In the genomic region with DNA sequence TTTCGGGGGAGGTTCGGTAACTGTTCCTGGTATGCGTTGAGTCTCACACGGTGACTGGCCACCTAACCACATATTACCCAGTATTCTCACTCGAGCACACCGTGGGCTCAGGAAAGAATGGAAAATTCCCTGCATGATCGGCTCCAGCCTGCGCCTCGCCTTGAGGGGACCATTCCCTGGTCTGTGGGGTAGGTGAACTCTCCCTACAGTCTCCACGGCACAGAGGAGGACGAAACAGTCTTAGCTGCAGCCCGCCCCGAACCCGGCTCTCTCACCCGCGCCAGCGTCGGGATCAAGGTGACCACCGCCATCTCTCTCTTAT, we compare ENCODE assay signal across 8 mouse cellular contexts. TPM values are rescaled to one million over a fixed set of nuclear protein-coding genes. Genes with fewer than 3 reads are reported as not detected.
DNase-seq lines count a peak whose midpoint lies in the region; ATAC-seq and TF ChIP-seq lines count a peak whose summit lies in the region.

No protein-coding gene starts in this region.

- H3K79me2 ChIP-seq in CH12.LX (replicated peaks; ENCODE audit: control insufficient read depth, extremely low read depth, insufficient read depth, poor library complexity, severe bottlenecking), result peaks cover 53% of the 10 kb centered on the region

- no peak; the same call in 1 of the 2 replicates for TF ChIP-seq POLR2A in CH12.LX (IDR thresholded peaks at IDR 0.05; ENCODE audit: low read depth, low read length)

- in situ Hi-C loops in CH12.LX (cut with MboI; ENCODE audit: low pct_ligation_motif_present, low pct_unique_long_range_greater_than_20kb, low sequenced_read_pairs), result no loop called here

- no peak for DNase-seq in heart, embryonic 10.5 days (ENCODE audit: low spot score)
- DNase-seq in heart, postnatal 10 days, result no peak
- no peak for DNase-seq in CH12.LX (ENCODE audit: extremely low read depth)
- no peak for DNase-seq in forebrain, embryonic 14.5 days (ENCODE audit: low spot score)
- no peak for DNase-seq in cerebellum, adult 11 months
- no peak for DNase-seq in MN1 (ENCODE audit: low spot score)
- no peak for DNase-seq in gastrocnemius, adult 18-20 months (ENCODE audit: low spot score)

- H3K4me1 ChIP-seq in heart, embryonic 10.5 days, result peaks cover 24% of the 10 kb centered on the region
- peaks cover 9 to 63% of the 10 kb centered on the region in 2 experiments for H3K4me1 ChIP-seq in CH12.LX (ENCODE audit: control insufficient read depth in 1 of 2, insufficient read depth in 2 of 2)
- H3K4me1 ChIP-seq in forebrain, embryonic 14.5 days (ENCODE audit: control insufficient read depth, insufficient read depth, low read length), result peaks cover 18% of the 10 kb centered on the region
- H3K4me1 ChIP-seq in liver, embryonic 16.5 days (ENCODE audit: control insufficient read depth, low read depth, low read length), result peaks cover 28% of the 10 kb centered on the region

- ATAC-seq in forebrain, embryonic 14.5 days, result no peak
- ATAC-seq in liver, embryonic 16.5 days (ENCODE audit: low read depth), result no peak

- H3K9me3 ChIP-seq in heart, embryonic 10.5 days, result no peaks in the 10 kb centered on the region
- H3K9me3 ChIP-seq in CH12.LX (replicated peaks; ENCODE audit: low read length), result no peaks in the 10 kb centered on the region
- no peaks in the 10 kb centered on the region for H3K9me3 ChIP-seq in forebrain, embryonic 14.5 days (replicated peaks; ENCODE audit: control insufficient read depth, low read length)
- H3K9me3 ChIP-seq in liver, embryonic 16.5 days (replicated peaks; ENCODE audit: control insufficient read depth, low read length), result no peaks in the 10 kb centered on the region

- H3K9ac ChIP-seq in CH12.LX (ENCODE audit: insufficient read depth, low read depth), result peak overlapping the region; percentile 72
- peak overlapping the region; percentile 99 for H3K9ac ChIP-seq in forebrain, embryonic 14.5 days (ENCODE audit: low read length)
- H3K9ac ChIP-seq in liver, embryonic 16.5 days (ENCODE audit: low read depth, low read length), result peak overlapping the region; percentile 99

- H3K4me2 ChIP-seq in CH12.LX (ENCODE audit: insufficient read depth, low read depth, poor library complexity, severe bottlenecking), result no peak overlapping the region
- peak overlapping the region; percentile 78 for H3K4me2 ChIP-seq in forebrain, embryonic 14.5 days (ENCODE audit: low read length)
- H3K4me2 ChIP-seq in liver, embryonic 16.5 days (ENCODE audit: low read depth, low read length), result peak overlapping the region; percentile 91

- WGBS in heart, embryonic 10.5 days, result under 1% methylated on average over 19 of the region's 19 CpGs
- WGBS in forebrain, embryonic 14.5 days, result 0% methylated on average over 19 of the region's 19 CpGs
- WGBS in liver, embryonic 16.5 days (ENCODE audit: insufficient replicate concordance), result 0% methylated on average over 19 of the region's 19 CpGs

- peaks cover 20% of the 10 kb centered on the region for H3K36me3 ChIP-seq in heart, embryonic 10.5 days
- peaks cover 5 to 25% of the 10 kb centered on the region in 2 experiments for H3K36me3 ChIP-seq in CH12.LX (replicated peaks in 1 of 2; ENCODE audit: control insufficient read depth in 1 of 2, insufficient read depth in 1 of 2, low read length in 1 of 2)
- H3K36me3 ChIP-seq in forebrain, embryonic 14.5 days (ENCODE audit: control insufficient read depth, insufficient read depth, low read length), result peaks cover 15% of the 10 kb centered on the region; the same call in 1 of the 2 replicates
- peaks cover 7% of the 10 kb centered on the region for H3K36me3 ChIP-seq in liver, embryonic 16.5 days (ENCODE audit: control insufficient read depth, insufficient read depth)

- peak overlapping the region; percentile 90 for H3K4me3 ChIP-seq in heart, embryonic 10.5 days
- peak overlapping the region; percentile 90 to 96 (median 94) for H3K4me3 ChIP-seq in CH12.LX (replicated peaks in 1 of 3; ENCODE audit: low read depth in 2 of 3, low read length in 2 of 3, poor library complexity in 1 of 3)
- H3K4me3 ChIP-seq in forebrain, embryonic 14.5 days (ENCODE audit: low read depth, low read length), result peak overlapping the region; percentile 98
- peak overlapping the region; percentile 99 for H3K4me3 ChIP-seq in liver, embryonic 16.5 days (ENCODE audit: low read depth, low read length)

- 0 out of 2 replicates have a peak, but pooled peaks have one; percentile 35 for TF ChIP-seq EP300 in CH12.LX (IDR thresholded peaks at IDR 0.05; ENCODE audit: low read length)

- no peak for TF ChIP-seq RAD21 in CH12.LX (IDR thresholded peaks at IDR 0.05; ENCODE audit: low read depth, low read length)

- peak overlapping the region; percentile 100 for H3K27ac ChIP-seq in heart, embryonic 10.5 days
- peak overlapping the region; percentile 69 for H3K27ac ChIP-seq in CH12.LX (ENCODE audit: insufficient read depth, low read depth)
- peak overlapping the region; percentile 94 for H3K27ac ChIP-seq in forebrain, embryonic 14.5 days (ENCODE audit: low read depth, low read length)
- peak overlapping the region; percentile 98 for H3K27ac ChIP-seq in liver, embryonic 16.5 days (ENCODE audit: low read length)

- no peaks in the 10 kb centered on the region for H3K27me3 ChIP-seq in heart, embryonic 10.5 days (ENCODE audit: insufficient read depth, poor library complexity, severe bottlenecking)
- H3K27me3 ChIP-seq in CH12.LX (replicated peaks), result no peaks in the 10 kb centered on the region
- no peaks in the 10 kb centered on the region for H3K27me3 ChIP-seq in forebrain, embryonic 14.5 days (replicated peaks; ENCODE audit: control insufficient read depth, insufficient read depth, low read length)
- H3K27me3 ChIP-seq in liver, embryonic 16.5 days (ENCODE audit: control insufficient read depth, insufficient read depth, low read depth, low read length), result no peaks in the 10 kb centered on the region

- dilution Hi-C loops in CH12.LX (cut with MboI; ENCODE audit: extremely low pct_ligation_motif_present, extremely low pct_unique_long_range_greater_than_20kb, low sequenced_read_pairs), result no loop called here

- no peak for TF ChIP-seq CTCF in CH12.LX (conservative IDR thresholded peaks at IDR 0.05 in 1 of 2, IDR thresholded peaks at IDR 0.05 in 1 of 2; ENCODE audit: low read depth in 2 of 2, low read length in 2 of 2)

- intact Hi-C loops in heart, postnatal 10 days (cut with DNase I), result no loop called here

TF ChIP-seq in CH12.LX, 34 proteins besides CTCF, POLR2A, EP300 and RAD21 (continues in another document):
- TF ChIP-seq CHD1 (IDR thresholded peaks at IDR 0.05; ENCODE audit: low read depth, low read length) (peak; percentile 37; the same call in 1 of the 2 replicates), NELFE (IDR thresholded peaks at IDR 0.05; ENCODE audit: low read depth, low read length) (no peak; the same call in none of the 2 replicates), TCF12 (IDR thresholded peaks at IDR 0.05; ENCODE audit: low read depth, low read length) (no peak; the same call in 1 of the 2 replicates), MAX (IDR thresholded peaks at IDR 0.05; ENCODE audit: low read length) (no peak)

RNA-seq across cellular contexts. Expression of gene Cpsf7, which starts 0.3 kb away (rescaled TPM):
- 38.4 and 40.5 TPM in 2 replicates for polyA plus RNA-seq in heart, embryonic 10.5 days (2016; fragmentation: Nextera tagmentation; extraction: Ambion mirVana)
- total RNA-seq in heart, postnatal 10 days (2021), result 10 to 100 TPM; 39.9 to 41.2 TPM
- 25.6 and 29.3 TPM in 2 replicates for total RNA-seq in CH12.LX (2012; rRNA removed)
- 28.8 and 30.8 TPM in 2 replicates for total RNA-seq in CH12.LX (2014; rRNA removed)
- polyA plus RNA-seq in CH12.LX (2012; ENCODE audit: insufficient read length, low read depth), result 47.8 and 48.8 TPM in 2 replicates
- 53.9 and 61.1 TPM in 2 replicates for polyA plus RNA-seq in forebrain, embryonic 14.5 days (2014; fragmentation: Nextera tagmentation; extraction: Ambion mirVana)
- 11.7 and 14.0 TPM in 2 replicates for polyA plus RNA-seq in liver, embryonic 16.5 days (2015; fragmentation: Nextera tagmentation; extraction: Ambion mirVana)
- total RNA-seq in gastrocnemius, adult 18-20 months (2021), result 10 to 100 TPM; 15.4 to 19.8 TPM

RNA-seq across cellular contexts. Expression of gene Sdhaf2, which starts 1.2 kb away (rescaled TPM):
- polyA plus RNA-seq in heart, embryonic 10.5 days (2016; fragmentation: Nextera tagmentation; extraction: Ambion mirVana), result 58.6 and 64.6 TPM in 2 replicates
- total RNA-seq in heart, postnatal 10 days (2021), result 10 to 100 TPM; 61.9 to 67.1 TPM
- total RNA-seq in CH12.LX (2012; rRNA removed) (31.7 and 35.7 TPM in 2 replicates), CH12.LX (2014; rRNA removed) (85.6 and 96.0 TPM in 2 replicates)
- 54.6 and 57.3 TPM in 2 replicates for polyA plus RNA-seq in CH12.LX (2012; ENCODE audit: insufficient read length, low read depth)
- polyA plus RNA-seq in forebrain, embryonic 14.5 days (2014; fragmentation: Nextera tagmentation; extraction: Ambion mirVana), result 69.2 and 70.4 TPM in 2 replicates
- 23.2 and 28.3 TPM in 2 replicates for polyA plus RNA-seq in liver, embryonic 16.5 days (2015; fragmentation: Nextera tagmentation; extraction: Ambion mirVana)
- total RNA-seq in gastrocnemius, adult 18-20 months (2021), result 10 to 100 TPM; 45.0 to 47.5 TPM

RNA-seq across cellular contexts. Expression of gene Tmem216, which starts 31.3 kb away (rescaled TPM):
- 22.7 and 29.8 TPM in 2 replicates for polyA plus RNA-seq in heart, embryonic 10.5 days (2016; fragmentation: Nextera tagmentation; extraction: Ambion mirVana)
- total RNA-seq in heart, postnatal 10 days (2021), result 1 to 10 TPM; 4.5 to 4.9 TPM
- total RNA-seq in CH12.LX (2012; rRNA removed) (24.0 and 28.1 TPM in 2 replicates), CH12.LX (2014; rRNA removed) (25.7 and 31.8 TPM in 2 replicates)
- polyA plus RNA-seq in CH12.LX (2012; ENCODE audit: insufficient read length, low read depth), result 19.9 and 23.7 TPM in 2 replicates
- polyA plus RNA-seq in forebrain, embryonic 14.5 days (2014; fragmentation: Nextera tagmentation; extraction: Ambion mirVana), result 54.5 and 70.1 TPM in 2 replicates
- 9.7 and 9.9 TPM in 2 replicates for polyA plus RNA-seq in liver, embryonic 16.5 days (2015; fragmentation: Nextera tagmentation; extraction: Ambion mirVana)
- 1 to 10 TPM; 3.0 to 3.2 TPM for total RNA-seq in gastrocnemius, adult 18-20 months (2021)

RNA-seq across cellular contexts. Expression of gene Ppp1r32, which starts 42.0 kb away (rescaled TPM):
- polyA plus RNA-seq in heart, embryonic 10.5 days (2016; fragmentation: Nextera tagmentation; extraction: Ambion mirVana), result not detected in 2 replicates
- under 1 TPM; 0.40 to 0.93 TPM for total RNA-seq in heart, postnatal 10 days (2021)
- total RNA-seq in CH12.LX (2012; rRNA removed) (0.13 TPM in 1 of 2 replicates, not detected in the other), CH12.LX (2014; rRNA removed) (0.18 TPM in 1 of 2 replicates, not detected in the other)
- 0.25 and 0.49 TPM in 2 replicates for polyA plus RNA-seq in CH12.LX (2012; ENCODE audit: insufficient read length, low read depth)
- polyA plus RNA-seq in forebrain, embryonic 14.5 days (2014; fragmentation: Nextera tagmentation; extraction: Ambion mirVana), result 2.5 and 2.6 TPM in 2 replicates
- not detected in 2 replicates for polyA plus RNA-seq in liver, embryonic 16.5 days (2015; fragmentation: Nextera tagmentation; extraction: Ambion mirVana)
- under 1 TPM; 0.82 to 0.85 TPM for total RNA-seq in gastrocnemius, adult 18-20 months (2021)

RNA-seq across cellular contexts. Expression of gene Cyb561a3, which starts 52.2 kb away (rescaled TPM):
- polyA plus RNA-seq in heart, embryonic 10.5 days (2016; fragmentation: Nextera tagmentation; extraction: Ambion mirVana), result 13.0 and 13.7 TPM in 2 replicates
- 10 to 100 TPM; 11.5 to 11.8 TPM for total RNA-seq in heart, postnatal 10 days (2021)
- total RNA-seq in CH12.LX (2012; rRNA removed) (137 and 161 TPM in 2 replicates), CH12.LX (2014; rRNA removed) (180 and 211 TPM in 2 replicates)
- polyA plus RNA-seq in CH12.LX (2012; ENCODE audit: insufficient read length, low read depth), result 301 and 327 TPM in 2 replicates
- polyA plus RNA-seq in forebrain, embryonic 14.5 days (2014; fragmentation: Nextera tagmentation; extraction: Ambion mirVana), result 21.9 and 22.3 TPM in 2 replicates
- 17.0 and 19.6 TPM in 2 replicates for polyA plus RNA-seq in liver, embryonic 16.5 days (2015; fragmentation: Nextera tagmentation; extraction: Ambion mirVana)
- 1 to 10 TPM; 5.5 to 6.6 TPM for total RNA-seq in gastrocnemius, adult 18-20 months (2021)
